Mouse (Mus musculus): ENCODE measurements around the gene Atxn7l3. TPM values are rescaled to one million over a fixed set of nuclear protein-coding genes. Genes with fewer than 3 reads are reported as not detected.
A peak's percentile ranks its signal among the peaks of the same experiment; 100 is the strongest.

The Atxn7l3 gene
- polyA plus RNA-seq, 1 experiment from 2014 or later: 23.8 TPM

DNA sequence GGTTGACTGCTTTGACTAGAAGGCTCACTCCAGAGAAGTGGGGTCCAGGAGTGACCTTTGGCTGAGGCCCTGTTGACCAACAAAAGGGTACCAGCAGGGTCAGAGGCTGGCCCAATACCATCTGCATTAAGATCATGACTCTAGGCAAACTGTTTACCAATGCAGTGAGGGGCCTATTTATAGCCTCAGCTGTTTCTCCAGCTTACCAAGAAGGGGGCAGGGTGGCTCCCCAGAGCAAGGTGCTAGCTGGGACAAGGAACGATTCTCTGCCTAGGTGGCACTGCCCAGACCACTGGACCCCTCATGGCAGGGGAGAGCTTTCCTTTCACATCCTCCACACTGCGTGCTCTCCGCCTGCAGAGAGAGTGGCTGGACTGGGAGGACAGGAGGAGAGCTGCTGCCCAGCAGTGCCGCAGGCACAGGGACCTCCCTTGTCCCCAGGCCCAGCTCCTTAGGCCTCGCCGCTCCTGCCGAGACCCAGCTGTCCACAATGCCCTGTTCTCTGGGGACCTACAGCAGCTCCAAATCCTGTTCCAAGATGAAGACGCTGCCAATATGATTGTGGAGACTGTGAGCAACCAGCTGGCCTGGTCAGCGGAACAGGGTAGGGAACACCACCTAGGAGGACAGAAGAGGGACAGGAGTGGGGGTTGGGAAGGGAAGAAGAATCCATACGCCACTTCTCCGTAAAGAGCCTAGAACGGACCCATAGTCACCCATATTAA, 27.7 kb downstream of the Atxn7l3 start, which contains the start of gene Asb16:
TSS of gene Asb16 (plus strand) at position 224 of the 725 bp plus-strand sequence.
- Histone ChIP-seq H3K9ac (no peak within 1 kb of the TSS), H3K9me3 (no peaks in the 10 kb centered on the region), H3K27ac (no peak within 1 kb of the TSS), H3K4me2 (no peak within 1 kb of the TSS), H3K4me3 (no peak within 1 kb of the TSS), H3K4me1 (peaks cover 9% of the 10 kb centered on the region), H3K27me3 (no peaks in the 10 kb centered on the region), H3K36me3 (peaks cover 6% of the 10 kb centered on the region; the same call in 1 of the 2 replicates)
- no peak for ATAC-seq (ENCODE audit: insufficient number of reproducible peaks, insufficient read depth, low FRiP score, low TSS enrichment, low read depth)
- WGBS: 89% methylated on average over 12 of the region's 12 CpGs

GRCm38 (mm10) chr11:102267480-102267879, 29.0 kb downstream of the Atxn7l3 start:
- H3K9ac ChIP-seq: peak overlapping the region; percentile 58; the same call in 1 of the 2 replicates
- peaks cover 9% of the 10 kb centered on the region for H3K4me1 ChIP-seq
- no peak for ATAC-seq (ENCODE audit: insufficient number of reproducible peaks, insufficient read depth, low FRiP score, low TSS enrichment, low read depth)
- no peaks in the 10 kb centered on the region for H3K27me3 ChIP-seq
- H3K27ac ChIP-seq: no peak overlapping the region
- WGBS: 6% methylated on average over 11 of the region's 11 CpGs
- peaks cover 14% of the 10 kb centered on the region for H3K36me3 ChIP-seq
- peak overlapping the region; percentile 33 for H3K4me2 ChIP-seq
- H3K4me3 ChIP-seq: no peak overlapping the region
- no peaks in the 10 kb centered on the region for H3K9me3 ChIP-seq

- Histone ChIP-seq H3K27me3 (no peaks in the 10 kb centered on the region), H3K9ac (peak overlapping the region; percentile 58), H3K4me1 (peaks cover 9% of the 10 kb centered on the region), H3K9me3 (no peaks in the 10 kb centered on the region), H3K4me3 (no peak overlapping the region), H3K4me2 (peak overlapping the region; percentile 33), H3K27ac (no peak overlapping the region), H3K36me3 (peaks cover 20% of the 10 kb centered on the region)
- ATAC-seq (ENCODE audit: insufficient number of reproducible peaks, insufficient read depth, low FRiP score, low TSS enrichment, low read depth): no peak
- 84% methylated on average over 8 of the region's 8 CpGs for WGBS
Measured at GRCm38 (mm10) chr11:102266631-102267355, 29.6 kb downstream of the Atxn7l3 start.

DNA sequence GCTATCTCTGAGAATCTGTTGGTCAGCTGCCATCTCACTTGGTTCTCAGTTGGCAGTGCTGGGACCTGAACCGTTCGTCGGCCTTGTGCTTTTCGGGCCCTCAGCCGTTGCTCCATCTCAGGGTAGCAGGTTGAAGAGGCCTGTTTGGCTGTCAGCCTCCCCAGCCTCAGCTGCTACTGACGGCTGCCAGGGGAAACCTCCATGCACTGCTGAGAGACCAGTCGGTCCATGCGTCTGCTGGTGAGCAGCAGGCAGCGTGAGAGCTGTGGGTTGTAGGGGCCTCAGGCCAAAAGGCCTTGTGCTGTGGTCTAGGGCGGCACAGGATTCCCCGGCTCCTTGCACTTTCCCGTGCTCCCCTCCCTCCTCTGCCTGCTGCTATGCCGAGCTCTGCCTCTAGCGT, 30.6 kb downstream of the Atxn7l3 start:
- no peak for ATAC-seq (ENCODE audit: insufficient number of reproducible peaks, insufficient read depth, low FRiP score, low TSS enrichment, low read depth)
- Histone ChIP-seq H3K9ac (no peak overlapping the region), H3K4me2 (no peak overlapping the region), H3K36me3 (peaks cover 25% of the 10 kb centered on the region), H3K9me3 (no peaks in the 10 kb centered on the region), H3K27ac (no peak overlapping the region), H3K4me3 (no peak overlapping the region), H3K4me1 (peaks cover 9% of the 10 kb centered on the region), H3K27me3 (no peaks in the 10 kb centered on the region)
- 59% methylated on average over 14 of the region's 14 CpGs for WGBS

DNA sequence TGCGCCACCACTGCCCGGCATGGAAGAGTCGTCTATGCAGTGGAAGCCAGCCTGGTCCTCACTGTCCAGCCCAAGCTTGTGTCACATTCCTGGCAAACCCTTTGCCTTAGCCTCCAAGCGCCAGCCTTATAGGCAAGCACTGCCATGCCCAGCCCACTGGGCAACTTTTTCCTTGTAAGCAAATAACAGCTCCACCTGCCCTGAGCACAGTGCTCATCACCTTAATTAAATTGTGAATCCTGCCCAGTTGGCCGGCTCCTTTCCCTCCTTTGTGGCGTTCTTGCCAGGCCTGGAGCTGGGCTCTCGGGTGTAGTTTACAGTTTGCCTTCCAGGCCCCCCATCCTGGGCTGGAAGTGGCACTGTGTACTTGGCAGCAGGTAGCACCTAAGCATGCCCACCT, 33.2 kb downstream of the Atxn7l3 start:
- no peak overlapping the region for H3K4me3 ChIP-seq
- no peak overlapping the region for H3K4me2 ChIP-seq
- no peak for ATAC-seq (ENCODE audit: insufficient number of reproducible peaks, insufficient read depth, low FRiP score, low TSS enrichment, low read depth)
- H3K27ac ChIP-seq: no peak overlapping the region
- H3K9me3 ChIP-seq: no peaks in the 10 kb centered on the region
- 0 out of 2 replicates have a peak overlapping the region, but pooled peaks have one; percentile 36 for H3K9ac ChIP-seq
- no peaks in the 10 kb centered on the region for H3K27me3 ChIP-seq
- peaks cover 9% of the 10 kb centered on the region for H3K4me1 ChIP-seq
- H3K36me3 ChIP-seq: peaks cover 48% of the 10 kb centered on the region
- 91% methylated on average over 7 of the region's 7 CpGs for WGBS

- WGBS: 87% methylated on average over 3 of the region's 3 CpGs
- ATAC-seq (ENCODE audit: insufficient number of reproducible peaks, insufficient read depth, low FRiP score, low TSS enrichment, low read depth): no peak
- H3K36me3 ChIP-seq: peaks cover 70% of the 10 kb centered on the region
Measured at GRCm38 (mm10) chr11:102258521-102258920, 37.9 kb downstream of the Atxn7l3 start.

GRCm38 (mm10) chr11:102258095-102258494, 38.3 kb downstream of the Atxn7l3 start:
- no peak for ATAC-seq (ENCODE audit: insufficient number of reproducible peaks, insufficient read depth, low FRiP score, low TSS enrichment, low read depth)
- peaks cover 19% of the 10 kb centered on the region for H3K4me1 ChIP-seq
- no peak overlapping the region for H3K4me3 ChIP-seq
- no peak overlapping the region for H3K9ac ChIP-seq
- H3K9me3 ChIP-seq: no peaks in the 10 kb centered on the region
- WGBS: 83% methylated on average over 6 of the region's 6 CpGs
- no peak overlapping the region for H3K27ac ChIP-seq
- no peaks in the 10 kb centered on the region for H3K27me3 ChIP-seq
- H3K36me3 ChIP-seq: peaks cover 66% of the 10 kb centered on the region
- H3K4me2 ChIP-seq: no peak overlapping the region

More at GRCm38 (mm10) chr11:102258521-102258920, 37.9 kb downstream of the Atxn7l3 start:
- Histone ChIP-seq H3K27ac (no peak overlapping the region), H3K9ac (no peak overlapping the region), H3K4me2 (no peak overlapping the region), H3K4me3 (no peak overlapping the region), H3K9me3 (no peaks in the 10 kb centered on the region), H3K27me3 (no peaks in the 10 kb centered on the region), H3K4me1 (peaks cover 19% of the 10 kb centered on the region)

GRCm38 (mm10) chr11:102257514-102257913, 38.9 kb downstream of the Atxn7l3 start:
- no peaks in the 10 kb centered on the region for H3K27me3 ChIP-seq
- WGBS: 31% methylated on average over 9 of the region's 9 CpGs
- no peak for ATAC-seq (ENCODE audit: insufficient number of reproducible peaks, insufficient read depth, low FRiP score, low TSS enrichment, low read depth)
- H3K27ac ChIP-seq: peak overlapping the region; percentile 63; the same call in 1 of the 2 replicates
- H3K9ac ChIP-seq: peak overlapping the region; percentile 58; the same call in 1 of the 2 replicates
- peaks cover 19% of the 10 kb centered on the region for H3K4me1 ChIP-seq
- no peak overlapping the region for H3K4me3 ChIP-seq
- peak overlapping the region; percentile 28 for H3K4me2 ChIP-seq
- H3K9me3 ChIP-seq: no peaks in the 10 kb centered on the region
- peaks cover 63% of the 10 kb centered on the region for H3K36me3 ChIP-seq

DNA sequence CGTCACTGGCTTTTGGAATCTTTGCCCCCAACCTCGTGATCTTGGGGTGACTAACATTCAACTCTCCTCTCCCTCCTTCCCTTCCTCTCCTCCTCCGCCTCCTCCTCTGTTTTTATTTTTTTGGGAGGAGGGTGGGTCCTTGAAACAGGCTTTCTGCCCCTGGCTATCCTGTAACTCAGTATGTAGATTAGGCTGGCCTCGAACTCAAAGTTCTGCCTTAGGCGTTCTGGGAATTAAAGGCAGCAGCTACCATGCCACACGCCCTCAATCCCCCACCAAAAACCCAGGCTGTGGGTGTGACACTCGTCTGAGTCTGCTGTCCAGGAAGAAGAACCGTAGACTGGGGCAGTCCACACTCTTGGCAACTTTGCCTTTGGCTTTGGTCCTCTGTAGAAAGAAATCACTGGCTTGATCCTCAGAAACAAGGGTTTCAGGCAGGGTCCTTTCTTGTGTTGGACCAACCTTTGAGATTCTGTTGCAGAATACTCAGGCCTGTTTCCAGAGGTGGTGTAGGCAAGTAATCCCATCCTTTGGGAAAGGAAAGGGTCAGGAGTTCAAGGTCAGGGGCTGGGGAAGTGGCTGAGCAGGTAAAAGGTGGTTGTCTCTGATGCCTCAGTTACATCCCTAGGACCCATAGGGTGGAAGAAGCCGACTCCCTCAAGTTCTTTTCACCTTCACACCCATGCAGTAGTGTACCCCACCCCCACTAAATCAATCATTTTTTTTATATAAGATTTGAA, 46.9 kb downstream of the Atxn7l3 start:
- H3K4me3 ChIP-seq: peak overlapping the region; percentile 70
- peak overlapping the region; percentile 73 for H3K9ac ChIP-seq
- peaks cover 32% of the 10 kb centered on the region for H3K4me1 ChIP-seq
- H3K36me3 ChIP-seq: peaks cover 11% of the 10 kb centered on the region
- H3K9me3 ChIP-seq: no peaks in the 10 kb centered on the region
- WGBS: 10% methylated on average over 9 of the region's 9 CpGs
- 0 out of 2 replicates have a peak overlapping the region, but pooled peaks have one; percentile 48 for H3K27ac ChIP-seq
- H3K4me2 ChIP-seq: peak overlapping the region; percentile 82
- H3K27me3 ChIP-seq: no peaks in the 10 kb centered on the region
- no peak for ATAC-seq (ENCODE audit: insufficient number of reproducible peaks, insufficient read depth, low FRiP score, low TSS enrichment, low read depth)

GRCm38 (mm10) chr11:102248630-102249230, 47.7 kb downstream of the Atxn7l3 start, which contains the start of gene BC030867:
TSS of gene BC030867 (plus strand) at chr11:102248882.
- Histone ChIP-seq H3K4me3 (peak within 1 kb of the TSS; percentile 70), H3K4me1 (peaks cover 34% of the 10 kb centered on the region), H3K9ac (peak within 1 kb of the TSS; percentile 73), H3K36me3 (peaks cover 4% of the 10 kb centered on the region), H3K27me3 (no peaks in the 10 kb centered on the region), H3K9me3 (no peaks in the 10 kb centered on the region), H3K27ac (0 out of 2 replicates have a peak within 1 kb of the TSS, but pooled peaks have one; percentile 48), H3K4me2 (peak within 1 kb of the TSS; percentile 82)
- under 1% methylated on average over 41 of the region's 41 CpGs for WGBS
- 0 out of 2 replicates have a peak, but pooled peaks have one; percentile 11 for ATAC-seq (ENCODE audit: insufficient number of reproducible peaks, insufficient read depth, low FRiP score, low TSS enrichment, low read depth)

DNA sequence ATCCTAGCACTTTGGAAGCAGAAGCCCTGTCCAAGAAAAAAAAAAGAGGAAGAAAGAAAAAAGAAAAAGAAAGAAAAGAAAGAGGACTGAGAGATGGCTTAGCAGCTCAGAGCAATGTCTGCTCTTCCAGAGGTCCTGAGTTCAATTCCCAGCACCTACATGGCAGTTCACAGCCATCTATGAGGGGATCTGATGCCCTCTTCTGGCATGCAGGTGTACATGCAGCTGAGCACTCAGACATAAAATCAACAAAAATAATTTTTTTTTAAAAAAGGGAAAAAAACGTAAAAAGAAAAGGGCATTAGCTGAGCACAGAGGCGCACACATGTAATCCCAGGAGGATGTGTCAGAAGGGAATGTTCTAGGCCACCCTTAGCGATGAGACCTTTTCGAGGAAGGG, 49.6 kb downstream of the Atxn7l3 start:
- Histone ChIP-seq H3K27ac (peak overlapping the region; percentile 94), H3K4me1 (peaks cover 34% of the 10 kb centered on the region), H3K9ac (no peak overlapping the region), H3K9me3 (no peaks in the 10 kb centered on the region), H3K4me2 (no peak overlapping the region), H3K27me3 (no peaks in the 10 kb centered on the region), H3K4me3 (no peak overlapping the region), H3K36me3 (no peaks in the 10 kb centered on the region)
- ATAC-seq (ENCODE audit: insufficient number of reproducible peaks, insufficient read depth, low FRiP score, low TSS enrichment, low read depth): no peak
- 88% methylated on average over 4 of the region's 4 CpGs for WGBS

All from embryonic facial prominence, embryonic 13.5 days (tissue).